Mouse (Mus musculus): ENCODE results near the gene Chrm3. TPM values are rescaled to one million over a fixed set of nuclear protein-coding genes. Genes with fewer than 3 reads are reported as not detected.

Chrm3 gene
- polyA plus RNA-seq, 1 experiment from 2014 or later, result 0.13 TPM

GRCm38 (mm10) chr13:10212112-10212511 lies 148.5 kb downstream of the Chrm3 start:
- H3K4me1 ChIP-seq (ENCODE audit: control insufficient read depth, insufficient read depth, low read length), result no peaks in the 10 kb centered on the region
- H3K4me3 ChIP-seq (ENCODE audit: low read depth, low read length), result no peak overlapping the region
- no peaks in the 10 kb centered on the region for H3K36me3 ChIP-seq (ENCODE audit: control insufficient read depth, insufficient read depth, low read length)
- DNase-seq (ENCODE audit: low spot score), result no peak
- ATAC-seq (ENCODE audit: insufficient number of reproducible peaks, low FRiP score, low TSS enrichment, low read depth), result no peak
- no peak overlapping the region for H3K9ac ChIP-seq (ENCODE audit: low read length)
- no peak overlapping the region for H3K4me2 ChIP-seq (ENCODE audit: low read depth, severe bottlenecking)
- WGBS, result 85% methylated on average over 2 of the region's 2 CpGs
- H3K9me3 ChIP-seq (ENCODE audit: control insufficient read depth, low read length), result no peaks in the 10 kb centered on the region
- H3K27me3 ChIP-seq (ENCODE audit: control insufficient read depth, insufficient read depth, low read length), result no peaks in the 10 kb centered on the region
- H3K27ac ChIP-seq (replicated peaks; ENCODE audit: low read depth, low read length), result no peak overlapping the region

GRCm38 (mm10) chr13:10210522-10211244 lies 150.0 kb downstream of the Chrm3 start:
- Histone ChIP-seq H3K27ac (replicated peaks; ENCODE audit: low read depth, low read length) (no peak overlapping the region), H3K9ac (ENCODE audit: low read length) (no peak overlapping the region), H3K4me3 (ENCODE audit: low read depth, low read length) (no peak overlapping the region), H3K4me2 (ENCODE audit: low read depth, severe bottlenecking) (no peak overlapping the region), H3K27me3 (ENCODE audit: control insufficient read depth, insufficient read depth, low read length) (no peaks in the 10 kb centered on the region), H3K36me3 (ENCODE audit: control insufficient read depth, insufficient read depth, low read length) (no peaks in the 10 kb centered on the region), H3K4me1 (ENCODE audit: control insufficient read depth, insufficient read depth, low read length) (no peaks in the 10 kb centered on the region), H3K9me3 (ENCODE audit: control insufficient read depth, low read length) (no peaks in the 10 kb centered on the region)
- DNase-seq (ENCODE audit: low spot score) (no peak), ATAC-seq (ENCODE audit: insufficient number of reproducible peaks, low FRiP score, low TSS enrichment, low read depth) (no peak)
- WGBS, result 71% methylated on average over 1 of the region's 1 CpGs

- Histone ChIP-seq H3K9ac (ENCODE audit: low read length) (no peak overlapping the region), H3K27me3 (ENCODE audit: control insufficient read depth, insufficient read depth, low read length) (no peaks in the 10 kb centered on the region), H3K36me3 (ENCODE audit: control insufficient read depth, insufficient read depth, low read length) (no peaks in the 10 kb centered on the region), H3K4me2 (ENCODE audit: low read depth, severe bottlenecking) (no peak overlapping the region), H3K4me1 (ENCODE audit: control insufficient read depth, insufficient read depth, low read length) (no peaks in the 10 kb centered on the region), H3K4me3 (ENCODE audit: low read depth, low read length) (no peak overlapping the region), H3K27ac (replicated peaks; ENCODE audit: low read depth, low read length) (no peak overlapping the region), H3K9me3 (ENCODE audit: control insufficient read depth, low read length) (no peaks in the 10 kb centered on the region)
- ATAC-seq (ENCODE audit: insufficient number of reproducible peaks, low FRiP score, low TSS enrichment, low read depth), result no peak
- 81% methylated on average over 6 of the region's 6 CpGs for WGBS
- no peak for DNase-seq (ENCODE audit: low spot score)
Measured at GRCm38 (mm10) chr13:10199206-10199956, 161.3 kb downstream of the Chrm3 start.

GRCm38 (mm10) chr13:10189829-10190228 lies 170.8 kb downstream of the Chrm3 start:
- no peak for ATAC-seq (ENCODE audit: insufficient number of reproducible peaks, low FRiP score, low TSS enrichment, low read depth)
- no peaks in the 10 kb centered on the region for H3K9me3 ChIP-seq (ENCODE audit: control insufficient read depth, low read length)
- no peaks in the 10 kb centered on the region for H3K36me3 ChIP-seq (ENCODE audit: control insufficient read depth, insufficient read depth, low read length)
- H3K4me3 ChIP-seq (ENCODE audit: low read depth, low read length), result no peak overlapping the region
- H3K4me2 ChIP-seq (ENCODE audit: low read depth, severe bottlenecking), result no peak overlapping the region
- H3K27me3 ChIP-seq (ENCODE audit: control insufficient read depth, insufficient read depth, low read length), result no peaks in the 10 kb centered on the region
- H3K9ac ChIP-seq (ENCODE audit: low read length), result no peak overlapping the region
- H3K27ac ChIP-seq (replicated peaks; ENCODE audit: low read depth, low read length), result no peak overlapping the region
- 60% methylated on average over 2 of the region's 2 CpGs for whole genome bisulfite sequencing
- no peaks in the 10 kb centered on the region for H3K4me1 ChIP-seq (ENCODE audit: control insufficient read depth, insufficient read depth, low read length)
- DNase-seq (ENCODE audit: low spot score), result no peak

DNA sequence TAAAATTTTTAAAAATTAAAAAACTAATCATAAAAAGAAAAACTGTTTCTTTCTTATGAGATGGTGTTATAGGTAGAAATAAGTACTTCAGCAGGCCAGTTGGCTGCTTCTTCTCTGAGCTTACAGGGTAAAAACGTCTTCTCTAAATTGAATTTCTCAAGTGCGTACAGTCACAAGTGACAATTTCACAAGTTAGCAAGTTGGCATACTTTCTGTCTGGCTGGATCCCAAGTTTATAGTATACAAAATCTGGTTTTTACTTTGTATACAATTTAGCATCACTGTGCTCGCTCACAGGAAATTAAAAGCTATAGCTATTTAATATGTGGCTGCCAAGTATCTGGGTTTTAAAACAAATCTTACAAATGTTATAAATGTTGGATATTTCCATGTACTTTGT lies 172.7 kb downstream of the Chrm3 start:
- Histone ChIP-seq H3K27me3 (ENCODE audit: control insufficient read depth, insufficient read depth, low read length) (no peaks in the 10 kb centered on the region), H3K9me3 (ENCODE audit: control insufficient read depth, low read length) (no peaks in the 10 kb centered on the region), H3K36me3 (ENCODE audit: control insufficient read depth, insufficient read depth, low read length) (no peaks in the 10 kb centered on the region), H3K9ac (ENCODE audit: low read length) (no peak overlapping the region), H3K4me2 (ENCODE audit: low read depth, severe bottlenecking) (no peak overlapping the region), H3K27ac (replicated peaks; ENCODE audit: low read depth, low read length) (no peak overlapping the region), H3K4me1 (ENCODE audit: control insufficient read depth, insufficient read depth, low read length) (no peaks in the 10 kb centered on the region), H3K4me3 (ENCODE audit: low read depth, low read length) (no peak overlapping the region)
- 87% methylated on average over 3 of the region's 3 CpGs for WGBS
- DNase-seq (ENCODE audit: low spot score), result no peak
- ATAC-seq (ENCODE audit: insufficient number of reproducible peaks, low FRiP score, low TSS enrichment, low read depth), result no peak

DNA sequence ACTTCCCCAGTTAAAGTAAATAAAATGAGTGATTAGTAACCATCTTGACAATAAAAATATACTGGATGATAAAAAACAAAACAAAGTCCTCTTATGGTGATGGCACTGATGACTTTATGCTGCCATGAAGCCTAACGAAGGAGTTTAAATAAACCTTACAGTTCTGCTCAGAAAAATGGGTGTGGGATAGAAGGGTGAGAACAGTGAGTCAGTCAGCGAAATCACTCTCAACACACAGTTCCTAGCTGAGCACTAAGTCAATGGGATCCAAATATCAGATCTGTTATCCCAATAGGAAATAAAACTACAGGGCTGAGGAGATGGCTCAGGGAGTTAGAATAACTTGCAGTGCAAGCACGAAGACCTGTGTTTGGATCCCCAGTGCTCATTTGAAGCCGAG lies 176.8 kb downstream of the Chrm3 start:
- Histone ChIP-seq H3K4me2 (ENCODE audit: low read depth, severe bottlenecking) (no peak overlapping the region), H3K36me3 (ENCODE audit: control insufficient read depth, insufficient read depth, low read length) (no peaks in the 10 kb centered on the region), H3K9ac (ENCODE audit: low read length) (no peak overlapping the region), H3K4me3 (ENCODE audit: low read depth, low read length) (no peak overlapping the region), H3K27me3 (ENCODE audit: control insufficient read depth, insufficient read depth, low read length) (no peaks in the 10 kb centered on the region), H3K9me3 (ENCODE audit: control insufficient read depth, low read length) (no peaks in the 10 kb centered on the region), H3K27ac (replicated peaks; ENCODE audit: low read depth, low read length) (no peak overlapping the region), H3K4me1 (ENCODE audit: control insufficient read depth, insufficient read depth, low read length) (no peaks in the 10 kb centered on the region)
- no peak for DNase-seq (ENCODE audit: low spot score)
- WGBS, result 80% methylated on average over 4 of the region's 4 CpGs
- ATAC-seq (ENCODE audit: insufficient number of reproducible peaks, low FRiP score, low TSS enrichment, low read depth), result no peak

DNA sequence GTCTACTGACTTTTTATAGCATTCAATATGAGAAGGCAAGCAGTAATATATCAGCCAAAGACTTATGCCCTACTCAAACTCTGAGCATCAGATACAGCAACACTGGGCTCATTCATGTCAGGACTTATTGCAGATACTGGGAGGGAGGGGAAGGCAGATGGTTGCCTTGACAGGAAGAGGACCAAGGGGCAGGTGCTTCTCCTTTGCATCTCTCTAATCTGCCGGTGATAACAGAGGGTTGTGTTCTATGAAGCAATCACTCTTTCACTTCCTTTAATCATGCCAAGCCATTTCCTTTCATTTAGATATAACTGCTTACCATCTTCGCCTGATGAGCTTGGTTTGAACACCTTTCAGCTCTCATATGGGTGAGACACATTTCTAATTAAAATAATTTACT lies 177.9 kb downstream of the Chrm3 start:
- WGBS, result 77% methylated on average over 2 of the region's 2 CpGs
- H3K4me3 ChIP-seq (ENCODE audit: low read depth, low read length), result no peak overlapping the region
- ATAC-seq (ENCODE audit: insufficient number of reproducible peaks, low FRiP score, low TSS enrichment, low read depth), result no peak

GRCm38 (mm10) chr13:10170529-10170928 lies 190.1 kb downstream of the Chrm3 start:
- Histone ChIP-seq H3K9me3 (ENCODE audit: control insufficient read depth, low read length) (no peaks in the 10 kb centered on the region), H3K4me3 (ENCODE audit: low read depth, low read length) (no peak overlapping the region), H3K27ac (replicated peaks; ENCODE audit: low read depth, low read length) (no peak overlapping the region), H3K4me1 (ENCODE audit: control insufficient read depth, insufficient read depth, low read length) (no peaks in the 10 kb centered on the region), H3K27me3 (ENCODE audit: control insufficient read depth, insufficient read depth, low read length) (no peaks in the 10 kb centered on the region), H3K9ac (ENCODE audit: low read length) (no peak overlapping the region), H3K36me3 (ENCODE audit: control insufficient read depth, insufficient read depth, low read length) (no peaks in the 10 kb centered on the region), H3K4me2 (ENCODE audit: low read depth, severe bottlenecking) (no peak overlapping the region)
- DNase-seq (ENCODE audit: low spot score) (no peak), ATAC-seq (ENCODE audit: insufficient number of reproducible peaks, low FRiP score, low TSS enrichment, low read depth) (no peak)
- 83% methylated on average over 2 of the region's 2 CpGs for WGBS

More for the DNA sequence above, 177.9 kb downstream of the Chrm3 start:
- no peak overlapping the region for H3K27ac ChIP-seq (replicated peaks; ENCODE audit: low read depth, low read length)
- H3K9me3 ChIP-seq (ENCODE audit: control insufficient read depth, low read length), result no peaks in the 10 kb centered on the region
- no peak for DNase-seq (ENCODE audit: low spot score)
- H3K27me3 ChIP-seq (ENCODE audit: control insufficient read depth, insufficient read depth, low read length), result no peaks in the 10 kb centered on the region
- no peaks in the 10 kb centered on the region for H3K4me1 ChIP-seq (ENCODE audit: control insufficient read depth, insufficient read depth, low read length)
- no peak overlapping the region for H3K9ac ChIP-seq (ENCODE audit: low read length)
- no peak overlapping the region for H3K4me2 ChIP-seq (ENCODE audit: low read depth, severe bottlenecking)
- no peaks in the 10 kb centered on the region for H3K36me3 ChIP-seq (ENCODE audit: control insufficient read depth, insufficient read depth, low read length)

Measured in limb, embryonic 11.5 days (tissue).